Mouse (Mus musculus) adrenal gland, postnatal 25 days (tissue): ENCODE data around the gene Hnrnpul2. TPM values are rescaled to one million over a fixed set of nuclear protein-coding genes. Genes with fewer than 3 reads are reported as not detected.

Experiments
- DNase-seq: peaks from one replicate; pipeline ENCODE4 v3.0.0; 2021; ENCODE audit warnings: mixed read lengths
- long read RNA-seq: library from polyadenylated mRNA; stranded (forward); transcript quantifications from one replicate; pipeline ENCODE4 v2.0.0, GENCODE M21; 2021
- total RNA-seq: library from RNA; stranded (reverse); gene quantifications from 2 replicates; pipeline ENCODE4 v1.2.3, GENCODE M21; 2021

Gene Hnrnpul2
- 72.0 and 83.0 TPM in 2 replicates for total RNA-seq
- long read RNA-seq, full-length matches to known transcripts = 2 of 13 reads
- long read RNA-seq, partial matches to known transcripts = 11 of 13 reads
- long read RNA-seq, other reads (novel, unspliced or antisense) = 0 of 13 reads

GRCm38 (mm10) chr19:8819596-8820423 is at the start of gene Hnrnpul2:
Gene Hnrnpul2 (plus strand): TSS chr19:8820010.
- DNase-seq = peak; percentile 99

- peak; percentile 82 for DNase-seq
These were observed 49.1 kb upstream of the Hnrnpul2 start, which contains the start of gene Tmem223 for GRCm38 (mm10) chr19:8770567-8771270. Gene Tmem223 (plus strand): TSS chr19:8770996.

- DNase-seq = no peak
These were observed 46.8 kb upstream of the Hnrnpul2 start for GRCm38 (mm10) chr19:8772996-8773395.

- DNase-seq = no peak
These were observed 46.4 kb upstream of the Hnrnpul2 start for GRCm38 (mm10) chr19:8773409-8773808.

- DNase-seq = peak; percentile 95
These were observed 45.5 kb upstream of the Hnrnpul2 start, which contains the start of gene Tmem179b for GRCm38 (mm10) chr19:8774086-8774835. Gene Tmem179b (minus strand): TSS chr19:8774467.

- DNase-seq = peak; percentile 33
These were observed 44.8 kb upstream of the Hnrnpul2 start for GRCm38 (mm10) chr19:8774951-8775421.

GRCm38 (mm10) chr19:8786008-8786781 is 33.6 kb upstream of the Hnrnpul2 start, which contains the start of gene Taf6l:
Gene Taf6l (minus strand): TSS chr19:8786417.
- peak; percentile 86 for DNase-seq

- no peak for DNase-seq
These were observed 31.3 kb upstream of the Hnrnpul2 start for GRCm38 (mm10) chr19:8788521-8788920.

- no peak for DNase-seq
These were observed 30.6 kb upstream of the Hnrnpul2 start for GRCm38 (mm10) chr19:8789171-8789570.

GRCm38 (mm10) chr19:8790171-8790570 is 29.6 kb upstream of the Hnrnpul2 start:
- DNase-seq = no peak

- peak; percentile 89 for DNase-seq
These were observed 21.4 kb upstream of the Hnrnpul2 start, which contains the start of gene Polr2g for GRCm38 (mm10) chr19:8798264-8798946. Gene Polr2g (minus strand): TSS chr19:8798577.

- no peak for DNase-seq
These were observed 20.9 kb upstream of the Hnrnpul2 start for GRCm38 (mm10) chr19:8798947-8799315.

- peak; percentile 86 for DNase-seq
These were observed 17.5 kb upstream of the Hnrnpul2 start, which contains the start of gene Zbtb3 for GRCm38 (mm10) chr19:8802130-8802821. Gene Zbtb3 (plus strand): TSS chr19:8802555.

- no peak for DNase-seq
These were observed 16.5 kb upstream of the Hnrnpul2 start for GRCm38 (mm10) chr19:8803204-8803780.

- DNase-seq = no peak
These were observed 15.7 kb upstream of the Hnrnpul2 start for GRCm38 (mm10) chr19:8803879-8804660.

GRCm38 (mm10) chr19:8806810-8807209 is 13.0 kb upstream of the Hnrnpul2 start:
- DNase-seq = no peak

- no peak for DNase-seq
These were observed 4.0 kb upstream of the Hnrnpul2 start for GRCm38 (mm10) chr19:8815812-8816211.

- DNase-seq = no peak
These were observed 2.8 kb upstream of the Hnrnpul2 start for GRCm38 (mm10) chr19:8817001-8817400.
